Mouse (Mus musculus) urinary bladder, postnatal 25 days (tissue): ENCODE data around the gene Syce1.

Source experiments
- DNase-seq: peaks from one replicate; pipeline ENCODE4 v3.0.0; 2022; ENCODE audit warnings: low spot score

Gene Syce1

GRCm38 (mm10) chr7:140787406-140788052, at the start of gene Syce1:
Syce1 (minus strand) TSS chr7:140787852.
- DNase-seq: no peak

GRCm38 (mm10) chr7:140836243-140837115, 48.8 kb upstream of the Syce1 start:
- DNase-seq: no peak

GRCm38 (mm10) chr7:140835758-140836087, 48.1 kb upstream of the Syce1 start:
- no peak for DNase-seq

- DNase-seq: peak; percentile 44
These were observed 47.5 kb upstream of the Syce1 start, which contains the start of gene Urah for GRCm38 (mm10) chr7:140834968-140835757. Urah (plus strand) TSS chr7:140835018.

- peak; percentile 2 for DNase-seq
These were observed 45.7 kb upstream of the Syce1 start for GRCm38 (mm10) chr7:140833341-140833740.

GRCm38 (mm10) chr7:140831447-140831846, 43.8 kb upstream of the Syce1 start:
- DNase-seq: peak; percentile 5

- no peak for DNase-seq
These were observed 40.7 kb upstream of the Syce1 start for GRCm38 (mm10) chr7:140828171-140828881.

GRCm38 (mm10) chr7:140822731-140823130, 35.1 kb upstream of the Syce1 start:
- DNase-seq: no peak

GRCm38 (mm10) chr7:140821653-140822329, 34.1 kb upstream of the Syce1 start, which contains the start of gene Zfp941:
Zfp941 (minus strand) TSS chr7:140822178.
- DNase-seq: no peak

GRCm38 (mm10) chr7:140821305-140821652, 33.6 kb upstream of the Syce1 start:
- no peak for DNase-seq

GRCm38 (mm10) chr7:140820173-140820572, 32.5 kb upstream of the Syce1 start:
- no peak for DNase-seq

GRCm38 (mm10) chr7:140812850-140813249, 25.2 kb upstream of the Syce1 start:
- DNase-seq: no peak

- no peak for DNase-seq
These were observed 24.1 kb upstream of the Syce1 start for GRCm38 (mm10) chr7:140811714-140812113.

- no peak for DNase-seq
These were observed 22.8 kb upstream of the Syce1 start for GRCm38 (mm10) chr7:140810496-140810895.

GRCm38 (mm10) chr7:140805704-140806103, 18.1 kb upstream of the Syce1 start:
- DNase-seq: no peak

GRCm38 (mm10) chr7:140802629-140803028, 15.0 kb upstream of the Syce1 start:
- no peak for DNase-seq

- no peak for DNase-seq
These were observed 10.6 kb upstream of the Syce1 start for GRCm38 (mm10) chr7:140798212-140798611.

- no peak for DNase-seq
These were observed 10.0 kb upstream of the Syce1 start for GRCm38 (mm10) chr7:140797619-140798018.

GRCm38 (mm10) chr7:140793541-140793940, 5.9 kb upstream of the Syce1 start:
- no peak for DNase-seq

- DNase-seq: no peak
These were observed 392 bp upstream of the Syce1 start for GRCm38 (mm10) chr7:140788053-140788435.

- no peak for DNase-seq
These were observed 7.1 kb downstream of the Syce1 start for GRCm38 (mm10) chr7:140780548-140780947.
